Mouse (Mus musculus) left cerebral cortex, adult 18-20 months (tissue): ENCODE measurements around the gene Pfdn4. TPM values are rescaled to one million over a fixed set of nuclear protein-coding genes. Genes with fewer than 3 reads are reported as not detected.

ENCODE experiments used
- DNase-seq, 2 experiments: peaks; one replicate each; pipeline ENCODE4 v3.0.0; 2021 to 2022; ENCODE audit warnings: low spot score in 2 of 2, mixed read lengths in 1 of 2
- total RNA-seq, 2 experiments: library from RNA; stranded (reverse); gene quantifications; 2 replicates each; pipeline ENCODE4 v1.2.3; 2021

Pfdn4 gene
- total RNA-seq, 2 experiments from 2014 or later, result 32.8 to 33.7 TPM

GRCm38 (mm10) chr2:170494784-170495710 lies 1.2 kb upstream of the Pfdn4 start:
- no peak for DNase-seq

- DNase-seq, result no peak
These were observed 901 bp downstream of the Pfdn4 start, which contains the start of gene Cyp24a1 for GRCm38 (mm10) chr2:170497091-170497566. Gene Cyp24a1 (minus strand): TSS chr2:170497145.

- DNase-seq, result no peak
These were observed 1.8 kb downstream of the Pfdn4 start for GRCm38 (mm10) chr2:170498011-170498410.

- DNase-seq, result no peak
These were observed 7.1 kb downstream of the Pfdn4 start for GRCm38 (mm10) chr2:170503343-170503742.

- no peak for DNase-seq
These were observed 7.8 kb downstream of the Pfdn4 start for GRCm38 (mm10) chr2:170503983-170504382.

- peak; percentile 85 to 87 for DNase-seq
These were observed 11.5 kb downstream of the Pfdn4 start for GRCm38 (mm10) chr2:170507734-170508133.

- peak; percentile 93 to 98 for DNase-seq
These were observed 12.6 kb downstream of the Pfdn4 start for GRCm38 (mm10) chr2:170508821-170509220.

GRCm38 (mm10) chr2:170511073-170511891 lies 15.1 kb downstream of the Pfdn4 start:
- peak; percentile 89 to 91 for DNase-seq

GRCm38 (mm10) chr2:170513756-170514155 lies 17.5 kb downstream of the Pfdn4 start:
- no peak for DNase-seq

GRCm38 (mm10) chr2:170520321-170520971 lies 24.2 kb downstream of the Pfdn4 start:
- peak; percentile 57 to 70 for DNase-seq

- DNase-seq, result no peak
These were observed 30.3 kb downstream of the Pfdn4 start for GRCm38 (mm10) chr2:170526513-170526912.

- DNase-seq, result no peak
These were observed 31.8 kb downstream of the Pfdn4 start for GRCm38 (mm10) chr2:170528061-170528460.

GRCm38 (mm10) chr2:170529766-170530165 lies 33.5 kb downstream of the Pfdn4 start:
- no peak for DNase-seq

GRCm38 (mm10) chr2:170530256-170530655 lies 34.0 kb downstream of the Pfdn4 start:
- no peak for DNase-seq

- no peak for DNase-seq
These were observed 38.0 kb downstream of the Pfdn4 start for GRCm38 (mm10) chr2:170534116-170534802.

GRCm38 (mm10) chr2:170534803-170535174 lies 38.6 kb downstream of the Pfdn4 start:
- no peak for DNase-seq

- DNase-seq, result no peak
These were observed 39.6 kb downstream of the Pfdn4 start for GRCm38 (mm10) chr2:170535841-170536240.

GRCm38 (mm10) chr2:170539211-170539610 lies 43.0 kb downstream of the Pfdn4 start:
- DNase-seq, result peak; percentile 77 to 81

GRCm38 (mm10) chr2:170543625-170544024 lies 47.4 kb downstream of the Pfdn4 start:
- DNase-seq, result no peak

GRCm38 (mm10) chr2:170544159-170544558 lies 47.9 kb downstream of the Pfdn4 start:
- no peak for DNase-seq

GRCm38 (mm10) chr2:170544950-170545349 lies 48.7 kb downstream of the Pfdn4 start:
- no peak for DNase-seq
